Mouse (Mus musculus) forebrain, postnatal 0 days (tissue): ENCODE data around the gene Fam227a. TPM values are rescaled to one million over a fixed set of nuclear protein-coding genes. Genes with fewer than 3 reads are reported as not detected.

Source experiments
- ATAC-seq: fragments of 200-750 bp; cut with Nextera tagmentation; 2 replicates; pipeline ENCODE4 v1.8.0; 2017; ENCODE audit warnings: mild to moderate bottlenecking, moderate library complexity
- DNase-seq: peaks from one replicate; pipeline ENCODE4 v3.0.0-alpha.2; 2015
- H3K27ac ChIP-seq: fragments of 300-500 bp; sonication (generic); 2 replicates; pipeline ENCODE4 v1.5.1; 2014; ENCODE audit warnings: low read depth, mild to moderate bottlenecking, antibody characterized with exemption, low read length, moderate library complexity, mixed read lengths
- H3K27me3 ChIP-seq: fragments of 300-500 bp; sonication (generic); 2 replicates; pipeline ENCODE4 v1.6.1; 2014; ENCODE audit warnings: mild to moderate bottlenecking, low read length, mixed read lengths; ENCODE audit not compliant: insufficient read depth
- H3K36me3 ChIP-seq: fragments of 300-500 bp; sonication (generic); 2 replicates; pipeline ENCODE4 v1.6.1; 2014; ENCODE audit warnings: mild to moderate bottlenecking, moderate library complexity; ENCODE audit not compliant: insufficient read depth
- H3K4me1 ChIP-seq: fragments of 300-500 bp; sonication (generic); 2 replicates; pipeline ENCODE4 v1.6.1; 2014; ENCODE audit warnings: antibody characterized with exemption; ENCODE audit not compliant: insufficient read depth
- H3K4me2 ChIP-seq: fragments of 300-500 bp; sonication (generic); 2 replicates; pipeline ENCODE4 v1.6.1; 2014; ENCODE audit warnings: low read depth, mild to moderate bottlenecking, moderate library complexity
- H3K4me3 ChIP-seq: fragments of 300-500 bp; sonication (generic); 2 replicates; pipeline ENCODE4 v1.5.1; 2014; ENCODE audit warnings: low read depth, low read length, mixed read lengths
- H3K9ac ChIP-seq: fragments of 300-500 bp; sonication (generic); 2 replicates; pipeline ENCODE4 v1.6.1; 2014; ENCODE audit warnings: mild to moderate bottlenecking
- H3K9me3 ChIP-seq: fragments of 300-500 bp; sonication (generic); 2 replicates; pipeline ENCODE4 v1.6.1; 2016; ENCODE audit warnings: low read length
- CTCF ChIP-seq: sonication (generic); IDR thresholded peaks from 2 replicates; pipeline ENCODE4 v1.5.1; 2016; ENCODE audit warnings: antibody characterized with exemption, control low read depth, low read depth
- WGBS: fragments of 180-500 bp; shearing (Covaris S2); extraction: QIAGEN DNeasy Blood & Tissue Kit; methylation state at CpG from one replicate; pipeline ENCODE4 v1.1.7; 2014; 5-methylcytosine and 5-hydroxymethylcytosine counted together
- microRNA-seq, 2 experiments: library from miRNA; unstranded; fragments of <30 nt; microRNA quantifications; one replicate each; pipeline ENCODE4; 2016
- polyA plus RNA-seq: library from polyadenylated mRNA; unstranded; fragments of >200 nt; fragmentation: Nextera tagmentation; extraction: Ambion mirVana; gene quantifications from 2 replicates; pipeline ENCODE4 v1.2.1, GENCODE M21; 2015
- total RNA-seq: library from RNA; depleted of rRNA; stranded (reverse); fragments of >200 nt; gene quantifications from 2 replicates; pipeline ENCODE4 v1.2.3, GENCODE M21; 2014; rRNA removed

The Fam227a gene
- total and polyA plus RNA-seq, 2 experiments from 2014 or later: 1.9 to 25.7 TPM

- H3K4me3 ChIP-seq: no peak overlapping the region
These were observed 83.1 kb downstream of the Fam227a start for GRCm38 (mm10) chr15:79575543-79576222.

GRCm38 (mm10) chr15:79562417-79562816 lies 96.3 kb downstream of the Fam227a start:
- ATAC-seq: no peak

More at GRCm38 (mm10) chr15:79575543-79576222, 83.1 kb downstream of the Fam227a start:
- no peak for TF ChIP-seq CTCF
- Histone ChIP-seq H3K4me2 (no peak overlapping the region), H3K9ac (no peak overlapping the region), H3K27me3 (no peaks in the 10 kb centered on the region), H3K36me3 (no peaks in the 10 kb centered on the region), H3K4me1 (no peaks in the 10 kb centered on the region), H3K27ac (no peak overlapping the region), H3K9me3 (no peaks in the 10 kb centered on the region)
- 48% methylated on average over 1 of the region's 1 CpGs for WGBS
- ATAC-seq (no peak), DNase-seq (no peak)

GRCm38 (mm10) chr15:79559649-79560048 lies 99.1 kb downstream of the Fam227a start:
- Histone ChIP-seq H3K4me1 (no peaks in the 10 kb centered on the region), H3K4me2 (no peak overlapping the region), H3K9ac (no peak overlapping the region), H3K4me3 (no peak overlapping the region), H3K27me3 (no peaks in the 10 kb centered on the region), H3K9me3 (no peaks in the 10 kb centered on the region), H3K36me3 (no peaks in the 10 kb centered on the region), H3K27ac (no peak overlapping the region)
- ATAC-seq: peak; percentile 83
- TF ChIP-seq CTCF: no peak
- DNase-seq: no peak
- WGBS: 67% methylated on average over 3 of the region's 3 CpGs

More at GRCm38 (mm10) chr15:79562417-79562816, 96.3 kb downstream of the Fam227a start:
- WGBS: 68% methylated on average over 9 of the region's 9 CpGs
- DNase-seq: peak; percentile 25
- no peaks in the 10 kb centered on the region for H3K9me3 ChIP-seq
- H3K9ac ChIP-seq: no peak overlapping the region
- H3K4me3 ChIP-seq: no peak overlapping the region
- no peak overlapping the region for H3K27ac ChIP-seq
- no peaks in the 10 kb centered on the region for H3K4me1 ChIP-seq
- no peaks in the 10 kb centered on the region for H3K36me3 ChIP-seq
- no peaks in the 10 kb centered on the region for H3K27me3 ChIP-seq
- no peak overlapping the region for H3K4me2 ChIP-seq
- no peak for TF ChIP-seq CTCF

Small RNA genes lying within 50 kb of the gene (microRNA-seq; reads per million reads assigned to microRNA genes)
- 0 reads per million in 2 experiments for gene Gm27903

Other genes starting within 250 kb of the Fam227a start
- 398 and 490 TPM in 2 replicates for gene Csnk1e, start 203.4 kb downstream of the Fam227a start, total RNA-seq
- gene Csnk1e, start 203.4 kb downstream of the Fam227a start, polyA plus RNA-seq: 160 and 248 TPM in 2 replicates
- 17.3 and 17.8 TPM in 2 replicates for gene Kcnj4, start 153.7 kb downstream of the Fam227a start, total RNA-seq
- 0.99 and 1.1 TPM in 2 replicates for gene Kcnj4, start 153.7 kb downstream of the Fam227a start, polyA plus RNA-seq
- 3.1 and 5.6 TPM in 2 replicates for gene Kdelr3, start 142.5 kb downstream of the Fam227a start, total RNA-seq
- 5.3 and 6.8 TPM in 2 replicates for gene Kdelr3, start 142.5 kb downstream of the Fam227a start, polyA plus RNA-seq
- gene Ddx17, start 112.2 kb downstream of the Fam227a start, total RNA-seq: 373 and 392 TPM in 2 replicates
- gene Ddx17, start 112.2 kb downstream of the Fam227a start, polyA plus RNA-seq: 21.5 and 26.5 TPM in 2 replicates
- gene Dmc1, start 53.8 kb downstream of the Fam227a start, total RNA-seq: 1.8 and 3.2 TPM in 2 replicates
- gene Dmc1, start 53.8 kb downstream of the Fam227a start, polyA plus RNA-seq: 0.44 and 0.49 TPM in 2 replicates
- gene Cby1, start 243 bp upstream of the Fam227a start, total RNA-seq: 70.3 and 107 TPM in 2 replicates
- gene Cby1, start 243 bp upstream of the Fam227a start, polyA plus RNA-seq: 117 and 119 TPM in 2 replicates
- 132 and 167 TPM in 2 replicates for gene Tomm22, start 11.9 kb upstream of the Fam227a start, total RNA-seq
- gene Tomm22, start 11.9 kb upstream of the Fam227a start, polyA plus RNA-seq: 248 and 266 TPM in 2 replicates
- gene Josd1, start 29.0 kb upstream of the Fam227a start, total RNA-seq: 49.2 and 54.1 TPM in 2 replicates
- gene Josd1, start 29.0 kb upstream of the Fam227a start, polyA plus RNA-seq: 18.6 and 20.2 TPM in 2 replicates
- gene Gtpbp1, start 31.9 kb upstream of the Fam227a start, total RNA-seq: 74.2 and 78.1 TPM in 2 replicates
- gene Gtpbp1, start 31.9 kb upstream of the Fam227a start, polyA plus RNA-seq: 43.4 and 47.6 TPM in 2 replicates
- 43.0 and 56.4 TPM in 2 replicates for gene Sun2, start 83.6 kb upstream of the Fam227a start, total RNA-seq
- 2.3 and 3.7 TPM in 2 replicates for gene Sun2, start 83.6 kb upstream of the Fam227a start, polyA plus RNA-seq
- gene Dnal4, start 118.9 kb upstream of the Fam227a start, total RNA-seq: 58.3 and 59.2 TPM in 2 replicates
- 81.5 and 94.5 TPM in 2 replicates for gene Dnal4, start 118.9 kb upstream of the Fam227a start, polyA plus RNA-seq
- 129 and 184 TPM in 2 replicates for gene Nptxr, start 145.8 kb upstream of the Fam227a start, total RNA-seq
- gene Nptxr, start 145.8 kb upstream of the Fam227a start, polyA plus RNA-seq: 41.9 and 87.3 TPM in 2 replicates
- gene Npcd, start 175.3 kb upstream of the Fam227a start, total RNA-seq: 9.0 and 18.6 TPM in 2 replicates
- 3.7 and 4.0 TPM in 2 replicates for gene Npcd, start 175.3 kb upstream of the Fam227a start, polyA plus RNA-seq
- gene Cbx6, start 175.7 kb upstream of the Fam227a start, total RNA-seq: 69.1 and 86.8 TPM in 2 replicates
- 27.5 and 53.8 TPM in 2 replicates for gene Cbx6, start 175.7 kb upstream of the Fam227a start, polyA plus RNA-seq
- gene Apobec3, start 232.7 kb upstream of the Fam227a start, total RNA-seq: 4.0 and 5.3 TPM in 2 replicates
- gene Apobec3, start 232.7 kb upstream of the Fam227a start, polyA plus RNA-seq: 3.1 and 3.6 TPM in 2 replicates